Mouse (Mus musculus) cerebellum, adult 2 months (tissue): ENCODE measurements at regions not wholly inside any gene's neighbourhood (a gene's known extent, or its start where the extent isn't known, plus 50 kb on each side); places are given as distances from the start of the nearest gene placed in this dataset.

Experiments used
- CTCF ChIP-seq: fragments of 200-500 bp; IDR thresholded peaks from 2 replicates; pipeline ENCODE4 v1.5.1; 2011; ENCODE audit warnings: low read depth, mild to moderate bottlenecking, control low read depth, low read length, moderate library complexity, borderline replicate concordance; ENCODE audit not compliant: insufficient read depth
- POLR2A ChIP-seq: fragments of 200-500 bp; IDR thresholded peaks from 2 replicates; pipeline ENCODE4 v1.6.1; 2011; ENCODE audit warnings: low read length, control low read depth, borderline replicate concordance; ENCODE audit not compliant: insufficient read depth

- no peak for TF ChIP-seq CTCF
- no peak for TF ChIP-seq POLR2A
Measured at GRCm38 (mm10) chr14:99393611-99394010, 95.1 kb downstream of the Klf5 start.
